Mouse (Mus musculus): ENCODE measurements around the gene Zmpste24.
A peak's percentile ranks its signal among the peaks of the same experiment; 100 is the strongest.

Zmpste24 gene

DNA sequence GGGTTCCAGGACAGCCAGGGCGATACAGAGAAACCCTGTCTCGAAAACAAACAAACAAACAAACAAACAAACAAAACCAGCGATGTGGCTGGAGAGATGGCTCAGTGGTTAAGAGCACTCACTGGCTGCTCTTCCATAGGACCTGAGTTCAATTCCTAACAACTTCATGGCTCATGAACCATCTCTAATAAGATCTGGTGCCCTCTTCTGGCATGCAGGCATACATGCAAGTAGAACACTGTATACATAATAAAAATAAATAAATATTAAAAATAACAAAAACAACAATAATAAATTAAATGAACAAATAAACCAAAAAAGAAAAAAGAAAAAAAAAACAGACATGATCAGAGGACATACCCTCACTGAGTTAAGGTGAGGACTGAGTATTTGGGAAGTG lies 68.4 kb downstream of the Zmpste24 start:
- DNase-seq, result no peak

DNA sequence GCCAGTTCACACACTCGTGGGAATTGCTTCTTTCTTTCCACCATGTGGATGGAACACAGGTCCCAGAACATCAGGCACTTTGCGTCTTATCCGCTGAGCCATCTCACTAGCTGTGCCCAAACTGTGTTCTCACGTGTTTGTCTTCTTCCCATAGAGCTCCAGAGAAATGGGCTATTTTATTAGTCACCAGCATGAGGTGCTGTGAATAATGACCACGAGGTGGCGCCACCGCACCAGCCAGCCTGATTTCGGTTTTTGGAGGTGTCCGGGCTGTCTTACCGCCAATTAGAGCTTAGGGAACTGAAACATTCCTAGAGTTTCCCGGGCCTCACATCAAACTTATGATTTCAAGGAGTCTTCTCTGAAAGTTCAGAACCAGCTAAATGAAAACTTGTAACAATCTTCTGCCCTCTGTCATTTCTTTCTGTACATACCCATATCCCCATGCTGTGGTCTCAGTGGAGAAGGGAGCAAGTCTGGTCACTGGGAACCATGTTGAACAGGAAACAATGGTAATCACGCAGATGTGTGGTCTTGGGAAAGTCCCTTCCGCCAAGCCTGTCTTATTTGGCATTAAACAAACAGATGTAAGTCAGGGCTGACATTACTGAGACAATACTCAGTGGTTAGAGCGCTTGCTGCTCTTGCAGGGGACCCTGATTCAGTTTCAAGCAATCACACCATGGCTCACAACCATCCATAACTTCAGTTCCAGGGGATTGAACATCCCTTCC lies 69.2 kb downstream of the Zmpste24 start:
- DNase-seq, result peak; percentile 26

DNA sequence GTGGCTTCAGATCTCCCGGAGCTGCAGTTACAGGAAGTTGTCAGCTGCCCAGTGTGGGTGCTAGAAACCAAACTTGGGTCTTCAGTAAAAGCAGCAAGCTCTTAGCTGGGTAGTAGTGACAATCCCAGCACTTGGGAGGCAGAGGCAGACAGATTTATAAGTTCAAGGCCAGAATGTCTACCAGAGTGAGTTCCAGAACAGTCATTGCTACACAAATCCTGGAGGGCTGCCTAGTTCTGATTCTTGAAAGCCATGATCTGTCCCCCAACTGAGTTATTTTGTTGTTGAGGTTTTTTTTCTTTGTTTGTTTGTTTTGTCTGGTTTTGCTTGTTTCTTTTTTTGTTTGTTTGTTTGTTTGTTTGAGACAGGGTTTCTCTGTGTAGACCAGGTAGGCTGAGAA lies 69.9 kb downstream of the Zmpste24 start:
- DNase-seq, result no peak

DNA sequence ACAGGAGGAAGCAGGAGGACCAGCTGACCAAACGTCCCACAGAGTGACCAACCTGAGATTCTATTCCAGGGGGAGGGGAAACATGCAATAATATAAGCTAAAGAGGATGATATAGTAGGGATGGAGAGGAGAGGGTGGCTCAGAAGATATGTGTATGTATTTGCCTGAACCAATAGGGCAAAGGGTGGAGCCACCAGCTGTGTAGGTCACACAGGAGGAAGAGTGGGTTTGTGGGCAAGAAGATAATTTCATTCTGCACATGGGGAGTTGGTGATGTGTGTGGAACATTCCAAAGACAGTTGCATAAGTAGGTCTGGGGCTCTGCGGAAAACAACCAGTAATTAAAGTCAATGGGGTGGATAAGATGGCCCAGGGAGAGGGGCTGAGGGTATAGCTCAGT lies 72.4 kb downstream of the Zmpste24 start:
- no peak for DNase-seq

DNA sequence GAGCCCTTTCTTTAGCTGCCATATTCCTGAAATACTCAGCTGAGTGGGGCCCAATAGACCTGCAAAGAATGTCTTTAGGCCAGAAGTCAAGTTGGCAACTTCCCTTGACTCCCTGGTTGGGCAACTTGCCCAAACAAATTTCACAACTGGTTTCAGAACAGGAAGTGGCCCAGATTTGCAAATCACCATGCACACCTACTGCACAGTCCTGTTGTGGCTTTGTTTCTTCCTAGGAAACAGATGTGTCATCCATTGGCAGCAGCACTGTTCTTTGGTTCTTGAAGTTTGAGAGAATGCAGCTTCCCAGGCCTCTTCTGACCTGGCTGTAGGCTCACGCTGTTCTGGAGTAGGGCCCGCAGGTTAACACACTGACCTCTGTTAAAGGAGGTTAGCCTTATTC lies 74.1 kb downstream of the Zmpste24 start:
- no peak for DNase-seq

DNA sequence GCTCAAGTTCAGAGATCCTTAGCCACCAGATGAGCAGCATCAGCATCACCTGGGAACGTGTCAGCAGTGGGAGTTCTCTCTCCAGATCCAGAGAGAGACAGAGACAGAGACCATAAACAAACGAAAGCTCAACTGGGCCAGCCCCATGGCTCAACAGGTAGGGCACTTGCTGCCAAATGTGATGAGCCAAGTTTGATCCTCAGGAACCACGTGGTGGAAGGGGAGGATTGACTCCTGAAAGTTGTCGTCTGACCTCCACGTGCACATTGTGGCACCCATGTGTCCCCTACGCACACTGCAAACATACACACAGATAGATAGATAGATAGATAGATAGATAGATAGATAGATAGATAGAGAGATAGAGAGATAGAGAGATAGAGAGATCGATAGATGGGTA lies 74.6 kb downstream of the Zmpste24 start:
- no peak for DNase-seq

DNA sequence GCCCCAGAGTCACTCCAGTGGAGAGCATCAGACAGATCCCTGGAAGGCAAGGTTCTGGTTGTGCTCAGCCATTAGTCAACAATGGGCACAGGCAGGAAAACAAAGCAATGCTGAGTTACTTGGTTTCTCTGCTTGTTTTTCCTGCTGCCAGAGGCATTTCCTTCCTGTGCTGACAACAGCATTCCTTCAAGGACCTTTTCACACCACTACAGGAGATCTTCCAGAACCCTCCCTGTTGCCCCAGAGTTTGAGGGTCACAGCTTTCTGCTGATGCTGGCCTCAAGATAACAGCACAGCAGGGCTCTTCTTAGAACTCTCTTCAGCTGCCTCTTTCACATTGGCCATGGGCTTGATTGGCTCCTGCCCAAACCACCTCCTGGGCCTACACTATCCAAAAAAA lies 76.1 kb downstream of the Zmpste24 start:
- no peak for DNase-seq

DNA sequence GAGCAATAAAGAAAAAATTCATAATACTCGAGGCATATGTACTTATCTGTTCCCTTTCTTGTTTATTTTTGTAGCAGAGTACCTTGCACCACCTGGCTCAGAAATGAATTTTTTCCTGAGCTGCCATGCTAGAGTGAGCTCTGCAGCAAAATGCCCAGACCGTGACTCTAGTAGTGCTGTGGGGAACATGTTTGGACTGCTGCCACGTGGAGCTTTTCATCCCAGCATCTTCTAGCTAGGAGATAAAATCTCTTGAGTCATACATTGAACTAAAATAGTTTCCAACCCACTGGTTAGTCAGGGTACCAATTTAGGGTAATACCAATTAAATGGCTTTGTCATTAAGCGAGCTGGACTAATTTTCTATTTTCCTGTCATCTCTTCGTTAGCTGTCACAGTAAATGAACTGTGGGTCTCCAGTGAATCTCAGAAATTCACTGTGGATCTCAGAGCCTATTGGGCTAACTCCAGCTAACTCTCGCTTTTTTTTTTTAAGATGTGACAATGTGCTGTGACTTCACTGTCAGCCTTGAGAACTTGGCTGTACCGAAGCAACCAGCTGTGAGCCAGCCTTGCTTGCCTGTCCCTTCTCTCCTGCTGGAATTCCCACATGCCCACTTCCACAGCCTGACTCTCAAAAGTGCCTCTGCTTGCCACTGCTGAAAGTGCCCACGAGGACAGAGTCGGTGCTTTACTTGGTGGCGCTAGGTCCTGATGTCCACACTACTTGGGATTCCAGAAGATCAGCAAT lies 77.8 kb downstream of the Zmpste24 start:
- DNase-seq, result no peak

DNA sequence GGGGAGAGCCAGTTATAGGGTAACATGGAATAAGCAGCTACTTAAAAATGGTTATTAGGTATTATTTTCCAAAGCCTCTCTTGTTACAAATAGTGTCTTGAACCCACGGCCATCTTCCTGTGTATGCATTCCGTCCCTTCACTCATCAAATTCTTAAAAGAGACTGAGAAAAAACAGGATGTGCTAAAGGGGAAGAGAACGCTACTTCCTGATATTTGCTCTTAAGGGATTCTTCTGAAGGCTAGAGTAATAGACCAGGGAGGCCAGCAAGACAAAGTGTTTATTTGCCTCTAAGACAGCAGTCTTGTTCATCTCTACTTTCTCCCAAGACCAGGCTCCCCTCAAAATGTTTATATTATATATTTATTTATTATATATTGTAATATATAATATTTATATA lies 79.8 kb downstream of the Zmpste24 start:
- DNase-seq, result no peak

DNA sequence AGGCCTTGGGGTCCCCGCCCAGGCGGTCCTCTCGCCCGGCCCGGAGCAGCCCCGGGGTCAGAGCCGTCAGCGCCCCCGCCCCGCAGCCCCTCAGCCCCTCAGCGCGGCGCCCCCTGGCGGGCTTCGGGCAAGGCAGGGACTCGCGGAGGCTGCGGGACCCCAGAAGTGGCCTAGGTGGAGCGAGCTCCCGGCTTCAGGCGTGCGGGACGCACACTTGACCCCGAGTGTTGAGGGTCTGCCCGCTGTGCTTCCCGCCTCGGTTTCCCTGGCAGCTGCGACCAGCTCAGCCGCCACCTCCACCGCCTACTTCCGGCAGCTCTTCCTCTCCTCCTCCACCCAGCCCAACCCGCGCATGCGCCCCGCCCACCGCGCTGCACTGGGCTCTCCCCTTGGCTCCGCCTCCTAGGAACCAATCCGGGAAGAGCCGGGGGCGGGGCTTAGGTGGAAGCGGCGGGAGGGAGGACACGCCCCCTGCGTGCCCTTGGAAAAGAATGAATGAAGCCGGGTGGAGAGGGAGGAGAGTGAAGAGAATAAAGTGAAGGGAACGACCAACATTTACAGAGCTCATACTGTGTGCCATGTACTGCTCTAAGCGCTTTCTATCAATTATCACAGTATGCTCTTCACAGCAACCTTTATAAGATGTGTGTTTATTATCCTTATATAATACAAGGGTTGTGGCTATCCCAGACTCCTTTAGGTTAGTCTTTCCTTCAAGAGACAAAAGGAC lies 80.9 kb downstream of the Zmpste24 start, which contains the start of gene Smap2:
Gene Smap2 (minus strand): TSS at position 320 of the 730 bp plus-strand sequence.
- DNase-seq, result peak; percentile 99

DNA sequence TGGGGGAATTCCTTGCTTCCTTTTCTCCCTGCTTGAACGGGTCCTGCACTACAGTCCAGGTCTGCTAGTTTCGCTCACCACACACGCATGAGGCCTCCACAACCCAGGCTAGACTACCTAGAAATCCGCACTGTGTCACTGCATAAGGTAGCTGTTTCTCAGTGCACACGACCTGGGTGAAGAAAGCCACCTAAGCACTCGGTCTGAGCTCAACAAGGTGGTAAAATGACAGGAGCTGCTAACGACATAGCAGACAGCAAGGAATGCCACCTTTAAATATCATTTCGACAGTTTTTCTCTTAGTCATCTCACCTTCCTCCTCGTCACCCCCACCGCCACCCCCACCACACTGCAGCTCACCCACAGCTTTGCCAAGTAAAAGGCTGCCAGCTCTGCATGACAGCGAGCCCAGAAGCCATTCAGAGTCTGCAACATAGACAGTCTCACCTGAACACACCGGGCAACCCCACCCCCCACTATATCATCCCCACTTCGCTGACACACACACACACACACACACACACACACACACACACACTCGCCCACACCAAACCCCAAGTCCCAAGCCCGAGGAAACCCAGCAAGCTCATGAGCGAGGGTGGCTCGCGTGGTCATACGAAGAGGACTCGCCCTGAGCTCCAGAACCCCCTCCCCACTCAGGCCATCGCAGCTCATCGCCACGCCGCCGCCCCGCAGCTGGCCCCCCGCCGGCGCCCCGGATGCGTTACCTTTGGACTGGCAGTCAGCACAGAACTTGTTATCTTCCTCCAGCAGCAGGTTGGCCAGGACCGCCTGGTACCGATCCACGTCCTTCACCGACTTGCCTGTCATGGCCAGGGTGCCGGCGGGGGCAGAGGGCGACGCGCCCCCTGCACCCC lies 81.8 kb downstream of the Zmpste24 start:
- peak; percentile 54 for DNase-seq

DNA sequence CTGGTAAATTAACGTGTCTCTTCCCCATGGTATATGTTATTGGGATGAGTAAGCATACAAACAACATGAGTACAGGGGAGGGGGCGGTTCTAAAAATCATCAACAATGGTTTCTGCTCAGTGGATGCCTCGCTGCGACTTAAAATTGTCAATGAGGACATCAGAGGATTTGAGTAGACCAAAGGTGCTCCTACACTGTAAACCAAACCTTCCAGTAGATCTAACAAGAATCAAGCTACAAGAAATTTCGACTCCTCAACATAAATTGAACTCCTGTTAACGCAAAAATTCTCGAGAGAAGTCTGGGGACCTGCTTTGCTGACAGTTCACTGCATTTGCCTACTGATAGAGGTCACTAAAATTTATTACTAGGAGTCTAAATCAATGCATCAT lies 82.8 kb downstream of the Zmpste24 start:
- DNase-seq, result no peak

DNA sequence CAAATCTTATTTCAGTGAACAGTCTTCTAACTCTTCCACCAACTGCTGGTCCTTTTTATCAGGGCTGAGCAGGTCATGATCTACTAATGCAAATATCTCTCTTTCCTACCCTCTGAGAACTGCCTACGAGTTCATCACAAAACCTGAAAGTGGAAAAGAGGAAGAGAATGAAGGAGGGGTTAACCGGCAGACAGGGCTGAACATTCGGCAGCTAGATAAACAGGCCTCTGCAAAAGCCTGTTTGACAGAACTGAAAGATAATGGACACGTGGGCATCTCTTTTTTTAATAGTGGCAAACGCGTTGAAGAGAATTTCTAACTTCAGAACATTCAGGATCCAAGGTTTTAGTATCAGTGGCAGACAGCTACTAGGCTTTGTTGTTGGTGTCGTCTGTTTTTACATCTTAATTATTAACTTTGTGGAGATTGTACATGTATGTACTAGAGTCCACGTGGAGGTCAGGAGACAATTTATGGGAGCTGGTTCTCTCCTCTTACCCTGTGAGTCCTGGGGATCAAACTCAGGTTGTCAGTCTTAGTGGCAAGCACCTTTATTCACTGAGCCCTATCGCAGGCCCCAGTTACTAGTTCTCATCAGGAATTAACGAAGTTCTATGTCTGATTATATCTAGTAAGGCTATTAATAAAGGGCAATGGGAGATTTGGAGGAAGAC lies 83.3 kb downstream of the Zmpste24 start:
- no peak for DNase-seq

DNA sequence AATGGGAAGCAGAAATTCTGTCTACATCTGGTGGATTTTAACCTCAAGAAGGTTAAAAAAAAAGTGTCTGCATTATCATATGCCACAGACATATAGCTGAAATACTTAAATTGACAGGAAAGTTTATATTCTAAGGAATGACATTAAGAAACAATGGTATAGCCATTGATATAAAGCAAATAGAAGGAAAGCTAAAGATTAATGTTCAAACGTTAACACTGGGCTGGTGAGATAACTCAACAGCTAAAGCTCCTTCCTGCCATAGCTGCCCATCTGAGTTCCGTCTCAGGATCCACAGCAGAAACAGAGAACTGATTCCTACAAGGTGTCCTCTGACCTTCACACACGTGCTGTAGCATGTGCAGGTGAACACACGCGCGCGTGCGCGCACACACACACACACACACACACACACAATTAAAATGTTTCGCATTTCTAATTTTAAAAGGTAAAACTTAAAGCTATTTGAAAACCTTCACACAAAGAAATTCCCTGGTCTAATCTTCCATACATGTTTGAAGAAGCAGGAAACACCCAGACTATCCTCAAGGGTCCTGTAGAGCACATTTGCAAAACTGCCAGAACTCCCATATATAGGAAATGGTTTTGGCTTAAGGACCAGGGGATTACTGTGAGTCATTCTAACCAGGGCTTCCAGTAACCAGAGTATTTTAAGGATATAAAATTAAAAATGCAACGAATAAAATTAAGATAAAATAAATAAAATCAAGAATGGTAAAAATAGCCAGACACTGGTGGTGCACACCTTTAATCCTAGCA lies 87.1 kb downstream of the Zmpste24 start:
- DNase-seq, result no peak

Data from cerebellum, adult 11 months (tissue).